Mouse (Mus musculus) kidney, embryonic 16.5 days (tissue): ENCODE results near the gene Slc22a15. TPM values are rescaled to one million over a fixed set of nuclear protein-coding genes. Genes with fewer than 3 reads are reported as not detected.

ENCODE experiments used
- ATAC-seq: fragments of 200-750 bp; cut with Nextera tagmentation; 2 replicates; pipeline ENCODE4 v1.8.0; 2017; ENCODE audit warnings: moderate TSS enrichment; ENCODE audit not compliant: low FRiP score, low TSS enrichment
- H3K27ac ChIP-seq: fragments of 300-500 bp; sonication (generic); 2 replicates; pipeline ENCODE4 v1.5.1; 2014; ENCODE audit warnings: low read length
- H3K27me3 ChIP-seq: fragments of 300-500 bp; sonication (generic); 2 replicates; pipeline ENCODE4 v1.6.1; 2014; ENCODE audit warnings: low read length, control low read depth, mixed read lengths; ENCODE audit not compliant: insufficient read depth
- H3K36me3 ChIP-seq: fragments of 300-500 bp; sonication (generic); 2 replicates; pipeline ENCODE4 v1.6.1; 2014; ENCODE audit warnings: low read length, control low read depth, mixed read lengths; ENCODE audit not compliant: insufficient read depth
- H3K4me1 ChIP-seq: fragments of 300-500 bp; sonication (generic); 2 replicates; pipeline ENCODE4 v1.6.1; 2014; ENCODE audit warnings: low read length, control low read depth, mixed read lengths; ENCODE audit not compliant: insufficient read depth
- H3K4me2 ChIP-seq: fragments of 300-500 bp; sonication (generic); replicated peaks from 2 replicates; pipeline ENCODE4 v1.6.1; 2014; ENCODE audit warnings: low read depth, low read length
- H3K4me3 ChIP-seq: fragments of 300-500 bp; sonication (generic); 2 replicates; pipeline ENCODE4 v1.5.1; 2014; ENCODE audit warnings: mild to moderate bottlenecking, low read length
- H3K9ac ChIP-seq: fragments of 300-500 bp; sonication (generic); replicated peaks from 2 replicates; pipeline ENCODE4 v1.6.1; 2014; ENCODE audit warnings: low read length
- H3K9me3 ChIP-seq: fragments of 300-500 bp; sonication (generic); 2 replicates; pipeline ENCODE4 v1.6.1; 2016; ENCODE audit warnings: low read length, control low read depth
- WGBS: fragments of 180-500 bp; shearing (Covaris S2); extraction: QIAGEN DNeasy Blood & Tissue Kit; methylation state at CpG from one replicate; pipeline ENCODE4 v1.1.7; 2014; 5-methylcytosine and 5-hydroxymethylcytosine counted together
- polyA plus RNA-seq: library from polyadenylated mRNA; unstranded; fragments of >200 nt; fragmentation: Nextera tagmentation; extraction: Ambion mirVana; gene quantifications from 2 replicates; pipeline ENCODE4 v1.2.1, GENCODE M21; 2015

The Slc22a15 gene
- polyA plus RNA-seq, 1 experiment from 2014 or later, result 3.0 TPM

- Histone ChIP-seq H3K4me2 (no peak overlapping the region), H3K4me1 (peaks cover 30% of the 10 kb centered on the region), H3K9ac (no peak overlapping the region), H3K36me3 (no peaks in the 10 kb centered on the region), H3K27ac (no peak overlapping the region; the same call in 1 of the 2 replicates), H3K9me3 (no peaks in the 10 kb centered on the region), H3K4me3 (no peak overlapping the region), H3K27me3 (no peaks in the 10 kb centered on the region)
- ATAC-seq, result no peak
- WGBS, result 88% methylated on average over 6 of the region's 6 CpGs
Observed at GRCm38 (mm10) chr3:101807646-101808045, 116.6 kb downstream of the Slc22a15 start.

DNA sequence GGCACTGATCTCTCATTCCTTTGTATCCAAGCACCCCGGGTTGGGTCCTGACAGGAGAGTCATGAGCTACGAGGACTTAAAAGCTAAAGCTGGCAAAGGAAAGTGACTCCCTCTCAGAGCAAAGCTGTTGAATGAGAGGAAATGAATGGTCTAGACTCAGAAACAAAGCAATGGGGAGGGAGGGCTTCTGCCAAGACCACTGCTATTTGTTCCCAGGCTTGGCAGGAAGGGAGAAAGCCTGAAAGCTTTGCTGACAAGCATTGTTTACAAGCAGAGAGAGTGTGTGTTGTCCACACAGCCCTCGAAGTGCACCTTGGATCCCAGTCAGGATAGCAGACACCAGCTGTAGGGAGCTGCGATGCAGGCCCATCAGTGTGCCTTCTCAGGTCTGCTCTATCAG is 117.3 kb downstream of the Slc22a15 start:
- Histone ChIP-seq H3K27me3 (no peaks in the 10 kb centered on the region), H3K9ac (no peak overlapping the region), H3K36me3 (no peaks in the 10 kb centered on the region), H3K9me3 (no peaks in the 10 kb centered on the region), H3K4me3 (no peak overlapping the region), H3K27ac (no peak overlapping the region; the same call in 1 of the 2 replicates), H3K4me1 (peaks cover 37% of the 10 kb centered on the region), H3K4me2 (no peak overlapping the region)
- ATAC-seq, result no peak
- 68% methylated on average over 4 of the region's 4 CpGs for WGBS

- ATAC-seq, result peak; percentile 92
- Histone ChIP-seq H3K4me3 (no peak overlapping the region), H3K9me3 (no peaks in the 10 kb centered on the region), H3K27ac (peak overlapping the region; percentile 77), H3K27me3 (no peaks in the 10 kb centered on the region), H3K4me2 (peak overlapping the region; percentile 24), H3K36me3 (no peaks in the 10 kb centered on the region), H3K9ac (peak overlapping the region; percentile 37; the same call in 1 of the 2 replicates), H3K4me1 (peaks cover 45% of the 10 kb centered on the region)
- WGBS, result 6% methylated on average over 16 of the region's 16 CpGs
Observed at GRCm38 (mm10) chr3:101806149-101806548, 118.1 kb downstream of the Slc22a15 start.

Other genes with a start within 250 kb of the Slc22a15 start
- gene Mab21l3, start 75.5 kb downstream of the Slc22a15 start, polyA plus RNA-seq, result 0.78 and 1.0 TPM in 2 replicates
- gene Nhlh2, start 85.6 kb upstream of the Slc22a15 start, polyA plus RNA-seq, result 0.06 TPM in 1 of 2 replicates, not detected in the other
- gene Casq2, start 162.0 kb upstream of the Slc22a15 start, polyA plus RNA-seq, result 3.1 and 3.6 TPM in 2 replicates